Mouse (Mus musculus) left cerebral cortex, adult 2 months (tissue): ENCODE measurements around the gene Gm49321. TPM values are rescaled to one million over a fixed set of nuclear protein-coding genes. Genes with fewer than 3 reads are reported as not detected.

Source experiments
- DNase-seq, 2 experiments: peaks; one replicate each; pipeline ENCODE4 v3.0.0; 2021 to 2022; ENCODE audit warnings: low spot score in 2 of 2, mixed read lengths in 1 of 2; ENCODE audit errors: extremely low spot score in 1 of 2
- H3K27ac ChIP-seq: fragments of 200-600 bp; 2 replicates; pipeline ENCODE4 v1.8.1; 2022
- H3K4me3 ChIP-seq: fragments of 200-600 bp; 2 replicates; pipeline ENCODE4 v1.8.1; 2022
- CTCF ChIP-seq: fragments of 200-600 bp; IDR thresholded peaks from 2 replicates; pipeline ENCODE4 v1.8.1; 2022; ENCODE audit warnings: antibody characterized with exemption, mild to moderate bottlenecking, moderate library complexity
- intact Hi-C: fragments of 180-260 bp; cut with DNase I; formaldehyde crosslinking; loops from one replicate; pipeline ENCODE4 v1.15.1; 2025
- total RNA-seq, 2 experiments: library from RNA; stranded (reverse); gene quantifications; 2 replicates each; pipeline ENCODE4 v1.2.3; 2021

Gene Gm49321
- total RNA-seq, 2 experiments from 2014 or later = 11.8 to 15.7 TPM

DNA sequence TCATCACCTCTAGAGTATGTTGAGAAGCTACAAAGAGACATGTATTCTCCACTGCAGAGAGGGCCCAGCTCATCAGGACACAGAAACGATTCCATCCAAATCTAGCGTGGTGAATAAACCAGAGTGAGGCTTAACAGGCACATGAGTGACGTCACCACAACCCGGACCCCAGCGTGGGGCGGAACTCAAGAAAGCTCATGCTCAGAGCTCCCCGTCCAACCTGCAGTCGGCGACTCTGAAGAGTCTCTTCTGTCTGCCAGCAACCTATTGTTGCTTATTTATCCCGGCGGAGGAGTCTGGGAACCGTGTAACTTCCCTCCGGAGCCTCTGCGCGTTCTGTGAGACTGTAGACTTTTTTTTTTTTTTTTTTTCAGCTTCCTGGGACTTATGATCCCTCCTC lies 15.4 kb downstream of the Gm49321 start:
- no peak overlapping the region for H3K27ac ChIP-seq
- intact Hi-C loops = no loop called here
- peak in 1 of 2 experiments; percentile 24 for DNase-seq
- no peak; the same call in 1 of the 2 replicates for TF ChIP-seq CTCF
- H3K4me3 ChIP-seq = peak overlapping the region; percentile 33

DNA sequence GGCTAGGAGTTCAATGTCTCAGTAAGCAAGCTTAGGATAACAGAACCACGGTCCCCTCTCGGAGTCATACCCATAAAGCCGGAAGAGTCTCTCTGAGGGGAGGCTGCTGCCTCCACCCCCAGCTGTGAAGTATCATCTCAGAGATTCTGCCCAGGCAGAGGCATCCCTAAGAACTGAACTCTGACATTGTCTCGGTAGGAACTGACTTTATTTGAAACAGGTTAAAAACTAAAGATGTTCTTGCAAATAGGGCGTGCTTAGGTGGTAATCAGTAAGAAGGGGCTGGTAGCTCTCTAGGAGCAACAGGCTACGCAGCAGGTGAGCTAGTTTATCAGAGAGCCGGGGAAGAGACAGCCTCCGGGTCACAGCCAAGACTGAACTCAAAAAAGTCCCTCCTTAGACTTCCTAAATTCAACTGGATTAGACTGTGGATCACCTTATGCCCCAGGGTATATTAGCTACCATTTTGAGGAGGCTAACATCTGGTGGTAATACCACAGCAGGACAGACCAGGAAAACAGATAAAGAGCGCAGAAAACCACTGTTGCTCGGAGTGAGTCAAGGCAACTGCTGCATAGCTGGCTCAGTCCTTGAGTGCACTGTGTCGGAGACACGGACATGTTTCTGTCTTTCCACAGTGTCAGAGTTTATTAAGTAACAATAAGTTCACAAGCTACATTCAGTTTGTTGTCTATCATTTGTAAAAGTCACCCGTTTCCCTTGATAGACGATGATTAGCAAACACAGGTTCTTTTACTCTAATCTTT lies 16.1 kb downstream of the Gm49321 start:
- Histone ChIP-seq H3K27ac (no peak overlapping the region), H3K4me3 (peak overlapping the region; percentile 33)
- TF ChIP-seq CTCF = no peak
- intact Hi-C loops = no loop called here
- no peak for DNase-seq

DNA sequence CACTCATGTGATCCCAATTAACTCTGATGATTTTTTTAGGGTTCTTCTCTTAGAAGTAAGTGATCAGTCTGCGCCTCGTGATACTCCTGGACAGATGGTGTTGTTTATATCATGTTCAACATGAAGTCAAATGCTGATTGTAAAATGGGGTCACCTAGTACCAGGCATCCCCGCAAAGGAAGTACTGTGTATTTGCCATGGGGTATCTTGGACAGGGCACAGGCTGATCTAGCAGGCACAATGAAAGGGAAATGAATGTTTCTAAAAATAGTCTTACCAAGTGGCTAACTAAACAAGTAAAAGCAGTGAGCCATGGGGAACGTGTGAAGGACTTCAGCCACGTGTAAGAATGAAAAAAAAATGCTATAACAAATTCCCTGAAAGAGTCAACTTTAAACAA lies 17.3 kb downstream of the Gm49321 start:
- TF ChIP-seq CTCF = no peak
- no peak overlapping the region for H3K4me3 ChIP-seq
- H3K27ac ChIP-seq = no peak overlapping the region
- DNase-seq = no peak
- intact Hi-C loops = no loop called here

DNA sequence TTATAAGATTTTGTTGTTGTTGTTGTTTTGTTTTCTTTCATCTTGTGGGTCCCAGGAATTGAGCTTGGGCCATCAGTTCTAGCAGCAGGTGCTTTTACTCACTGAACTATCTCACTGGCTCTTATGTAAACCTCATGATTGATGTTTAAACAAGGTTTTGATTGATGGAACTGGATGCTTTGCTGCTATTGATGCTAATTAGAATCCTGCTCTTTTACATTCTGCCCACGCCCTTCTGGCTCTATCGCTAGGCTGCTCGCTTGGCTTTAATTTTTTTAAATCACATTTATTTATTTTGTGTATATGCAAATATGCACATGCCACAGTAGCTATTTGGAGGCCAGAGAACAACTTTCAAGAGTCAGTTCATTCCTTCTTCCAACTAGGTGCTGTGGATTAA lies 20.2 kb downstream of the Gm49321 start:
- no peak overlapping the region for H3K4me3 ChIP-seq
- H3K27ac ChIP-seq = no peak overlapping the region
- no peak for TF ChIP-seq CTCF
- intact Hi-C loops = no loop called here
- DNase-seq = no peak

DNA sequence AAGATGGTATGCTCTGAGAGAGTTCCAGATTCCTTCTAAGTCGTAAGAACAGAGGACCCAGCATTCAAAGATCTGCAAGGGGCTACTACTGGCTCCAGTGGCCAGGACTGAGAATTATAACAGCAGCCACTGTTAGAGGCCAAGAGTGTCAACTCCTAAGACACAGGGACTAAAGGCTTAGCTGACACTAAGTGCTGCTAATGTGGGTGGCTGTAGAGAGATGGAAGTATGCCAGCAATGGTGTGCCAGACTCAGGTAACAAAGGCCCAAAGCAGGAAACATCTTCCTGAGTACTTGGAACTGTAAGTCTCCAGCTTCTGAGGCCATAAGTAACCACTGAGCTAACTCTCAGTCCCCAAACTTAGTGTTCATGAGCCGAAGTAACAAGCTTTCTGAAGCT lies 21.4 kb downstream of the Gm49321 start:
- DNase-seq = no peak
- H3K4me3 ChIP-seq = no peak overlapping the region
- intact Hi-C loops = no loop called here
- no peak overlapping the region for H3K27ac ChIP-seq
- no peak for TF ChIP-seq CTCF

DNA sequence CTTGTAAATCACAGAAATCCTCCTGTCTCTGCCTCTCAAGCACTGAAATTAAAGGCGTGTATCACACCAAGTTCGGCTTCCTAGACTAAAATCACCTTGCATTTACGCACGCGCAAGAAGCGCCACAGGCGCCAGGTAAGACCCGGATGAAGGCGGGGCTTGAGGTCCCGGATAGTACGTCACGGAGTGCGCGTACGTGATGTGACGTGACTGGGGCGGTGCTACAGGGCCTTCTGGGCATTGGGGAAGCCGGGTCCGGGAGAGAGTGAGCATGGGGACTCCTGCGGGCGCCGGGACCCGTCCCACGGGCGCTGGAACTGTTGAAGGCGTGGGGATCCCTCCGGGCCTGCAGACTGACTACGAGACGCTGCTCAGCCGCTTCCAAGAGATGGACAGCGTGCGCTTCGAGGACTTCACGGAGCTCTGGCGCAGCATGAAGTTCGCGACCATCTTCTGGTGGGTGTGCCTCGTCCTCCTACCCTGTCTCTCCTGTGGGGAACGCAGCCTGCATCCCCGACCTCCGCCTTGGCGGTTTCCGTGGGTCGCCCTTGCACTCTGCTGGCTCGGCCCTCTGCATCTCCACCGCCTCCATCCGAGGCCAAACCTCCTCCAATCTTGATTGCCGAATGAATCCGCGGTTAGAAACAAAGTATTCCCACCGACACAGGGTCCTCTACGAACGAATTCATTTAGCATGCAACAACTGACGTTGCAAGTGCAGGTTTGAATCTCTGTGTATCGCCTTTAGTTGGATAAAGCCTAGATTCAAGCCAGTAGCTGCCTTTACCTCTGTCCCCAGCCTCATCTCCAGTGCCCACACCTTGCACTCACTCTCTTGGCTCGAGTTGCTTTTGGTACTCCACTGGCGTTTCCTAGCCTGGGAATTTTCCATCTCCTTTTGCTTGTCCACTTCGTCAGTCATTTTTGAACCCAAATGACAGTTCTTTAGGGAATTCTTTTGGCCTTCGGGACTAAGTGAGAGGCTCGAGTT lies 27.1 kb downstream of the Gm49321 start, which contains the start of gene Snapc1:
Gene Snapc1, plus strand, starts transcription at position 191 of the 991 bp plus-strand sequence.
- Histone ChIP-seq H3K27ac (peak within 1 kb of the TSS; percentile 89), H3K4me3 (peak within 1 kb of the TSS; percentile 95)
- intact Hi-C loops = loop anchor here (5.0 kb wide), 1 partner anchor 257 kb away; no protein-coding TSS in a partner anchor
- no peak for TF ChIP-seq CTCF
- peak; percentile 97 to 99 for DNase-seq

DNA sequence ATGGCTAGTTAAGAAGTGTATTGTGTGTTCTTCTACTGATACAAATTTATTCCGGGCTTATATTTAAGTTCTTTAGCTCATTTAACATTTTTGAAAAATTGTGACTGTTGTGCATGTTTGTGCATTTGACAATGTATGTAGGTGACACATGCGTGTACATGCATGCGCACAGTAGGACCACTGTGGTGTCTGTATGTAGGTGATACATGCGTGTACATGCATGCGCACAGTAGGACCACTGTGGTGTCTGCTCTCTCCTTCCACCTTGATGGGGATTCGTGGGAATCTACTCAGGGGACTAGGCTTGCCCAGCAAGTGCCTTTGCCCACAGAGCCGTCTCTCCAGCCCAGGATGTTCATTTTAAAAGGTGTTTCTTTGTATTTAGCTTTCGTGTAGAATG lies 31.7 kb downstream of the Gm49321 start:
- Histone ChIP-seq H3K27ac (no peak overlapping the region), H3K4me3 (no peak overlapping the region)
- no peak for TF ChIP-seq CTCF
- DNase-seq = no peak
- intact Hi-C loops = no loop called here

DNA sequence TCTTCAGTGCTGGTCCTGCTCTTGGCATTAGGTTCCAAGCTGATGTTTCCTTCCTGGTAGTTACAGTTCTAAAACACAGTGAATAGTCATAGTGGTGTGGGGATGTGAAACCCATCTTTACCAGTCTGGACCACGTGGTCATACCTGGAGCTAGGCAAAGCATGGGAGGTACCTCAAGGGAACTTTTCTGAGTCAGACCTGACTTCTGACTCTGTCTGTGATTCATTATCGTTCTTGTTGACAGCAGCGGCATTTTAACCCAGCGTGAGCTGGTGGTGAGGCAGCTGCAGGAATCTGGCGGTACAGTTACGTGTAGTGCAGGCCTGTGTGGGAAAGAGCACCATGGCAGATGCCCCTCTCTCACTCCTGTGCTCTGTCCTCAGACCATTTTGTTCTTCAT lies 37.1 kb downstream of the Gm49321 start:
- intact Hi-C loops = no loop called here
- no peak overlapping the region for H3K4me3 ChIP-seq
- DNase-seq = no peak
- TF ChIP-seq CTCF = no peak
- no peak overlapping the region for H3K27ac ChIP-seq

DNA sequence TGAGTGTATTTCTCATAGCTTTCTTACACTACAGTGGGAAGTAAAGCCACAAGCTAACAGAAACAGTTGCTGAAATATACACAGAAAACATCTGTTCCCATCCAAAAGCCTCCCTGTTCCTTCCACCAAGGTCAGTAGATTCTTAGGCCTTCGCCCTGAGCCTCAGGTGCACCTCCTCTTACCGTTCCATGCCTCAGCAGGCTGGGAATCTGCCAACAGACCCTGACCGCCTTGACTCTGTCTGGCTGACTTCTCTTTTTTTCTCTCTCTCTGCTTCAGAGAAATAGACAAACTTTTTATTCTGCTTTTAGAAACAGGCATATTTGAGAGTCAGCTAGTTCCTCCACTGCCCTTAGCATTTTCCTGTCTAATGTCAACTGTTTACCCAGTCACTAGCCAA lies 40.7 kb downstream of the Gm49321 start:
- intact Hi-C loops = loop anchor here (5.0 kb wide), 1 partner anchor 41 kb away; the partner anchor contains the start of gene Gm49321
- DNase-seq = no peak
- no peak for TF ChIP-seq CTCF
- no peak overlapping the region for H3K4me3 ChIP-seq
- H3K27ac ChIP-seq = no peak overlapping the region

DNA sequence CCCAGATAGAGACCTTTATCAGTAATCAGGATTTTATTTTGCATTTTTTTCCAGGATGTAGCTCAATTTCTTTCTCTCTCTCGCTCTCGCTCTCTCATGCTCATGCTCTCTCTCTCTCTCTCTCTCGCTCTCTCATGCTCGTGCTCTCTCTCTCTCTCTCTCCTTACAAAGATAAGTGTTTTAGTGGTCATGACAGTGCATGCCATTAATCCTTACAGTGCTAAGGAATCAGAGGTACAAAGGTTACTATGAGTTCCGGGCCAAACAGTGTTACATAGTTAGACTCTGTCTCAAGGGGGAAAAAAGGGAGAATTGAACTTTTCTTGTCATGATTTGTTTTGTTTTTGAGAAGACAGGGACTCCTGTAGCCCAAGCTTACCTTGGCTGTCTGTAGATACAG lies 42.2 kb downstream of the Gm49321 start:
- DNase-seq = no peak
- intact Hi-C loops = loop anchor here (5.0 kb wide), 1 partner anchor 42 kb away; the partner anchor contains the start of gene Gm49321
- Histone ChIP-seq H3K27ac (no peak overlapping the region), H3K4me3 (no peak overlapping the region)
- no peak for TF ChIP-seq CTCF

DNA sequence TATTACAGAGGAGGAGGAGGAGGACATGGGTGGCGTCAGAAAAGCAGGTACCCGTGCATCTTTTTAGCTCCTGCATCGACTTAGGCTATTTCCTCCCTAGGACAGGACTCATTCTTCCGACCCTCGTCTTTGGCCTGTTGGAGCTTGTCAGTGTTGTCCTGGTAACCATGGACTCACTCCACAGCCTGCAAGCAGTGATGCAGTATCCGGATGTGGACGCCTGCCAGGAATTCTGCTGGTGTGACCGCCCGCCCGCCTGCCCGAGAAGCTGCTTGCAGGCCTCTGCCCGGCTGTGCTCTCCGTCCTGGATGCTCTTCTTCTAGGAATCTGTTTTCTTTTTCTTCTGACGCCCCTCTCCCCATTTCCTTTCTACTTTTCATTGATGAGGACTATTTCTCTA lies 45.1 kb downstream of the Gm49321 start:
- Histone ChIP-seq H3K4me3 (no peak overlapping the region), H3K27ac (peak overlapping the region; percentile 45)
- intact Hi-C loops = no loop called here
- TF ChIP-seq CTCF = no peak
- DNase-seq = peak; percentile 72 to 81

DNA sequence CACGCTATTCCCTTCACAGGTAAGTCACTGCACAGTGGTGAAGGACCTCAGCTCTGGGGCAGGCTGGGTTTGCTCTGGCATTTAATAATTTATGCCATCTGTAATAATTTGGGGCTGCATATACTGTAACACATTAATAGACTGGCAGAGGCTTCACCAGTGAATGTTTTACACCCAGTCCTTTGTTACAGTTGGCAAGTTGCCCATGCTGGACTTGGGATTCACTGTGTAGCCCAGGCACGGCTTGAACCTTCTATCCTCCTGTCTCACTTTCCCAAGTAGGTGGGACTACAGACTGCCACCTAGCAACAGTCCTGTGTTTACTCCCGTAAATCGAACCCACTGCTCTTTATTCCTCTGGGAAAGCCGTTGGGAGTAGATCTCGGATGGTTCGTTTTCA lies 48.8 kb downstream of the Gm49321 start:
- no peak for TF ChIP-seq CTCF

More for the DNA sequence above, 48.8 kb downstream of the Gm49321 start:
- intact Hi-C loops = no loop called here
- no peak for DNase-seq
- Histone ChIP-seq H3K27ac (no peak overlapping the region; the same call in 1 of the 2 replicates), H3K4me3 (no peak overlapping the region)
